Mouse (Mus musculus): Measurements from ENCODE around the gene Gm20431. TPM values are rescaled to one million over a fixed set of nuclear protein-coding genes. Genes with fewer than 3 reads are reported as not detected.

The Gm20431 gene
- polyA plus RNA-seq, 1 experiment from 2014 or later = 8.8 TPM

DNA sequence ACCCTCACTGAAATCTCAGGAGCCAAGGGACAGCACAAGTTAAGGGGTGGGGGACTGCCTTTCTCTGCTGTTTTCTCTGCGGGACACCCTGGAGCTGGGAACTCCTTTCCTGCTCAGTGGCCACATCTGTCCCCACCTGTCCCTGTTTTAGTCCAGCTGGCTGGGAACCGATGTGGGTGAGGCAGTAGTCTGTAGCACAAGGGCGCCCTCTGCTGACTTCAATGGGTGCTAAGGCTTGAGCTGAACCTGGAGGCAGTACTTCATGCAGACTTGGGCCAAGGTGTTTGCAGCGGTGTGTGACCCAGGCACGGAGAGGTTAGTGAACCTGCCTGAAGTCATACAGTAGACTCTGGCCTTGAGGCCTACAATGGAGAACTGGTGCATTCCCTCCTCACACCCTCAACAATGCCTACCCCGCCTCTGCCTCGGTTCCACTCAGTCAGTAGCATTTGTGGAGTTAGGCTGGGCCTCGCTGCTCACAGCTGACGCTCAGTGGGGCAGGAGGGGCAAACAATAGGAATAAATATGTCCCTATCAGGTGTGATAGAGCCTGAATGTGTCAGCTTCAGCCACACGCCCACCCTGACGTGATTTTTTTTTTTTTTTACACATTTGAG lies 56.0 kb downstream of the Gm20431 start:
- WGBS = 22% methylated on average over 11 of the region's 11 CpGs
- H3K4me1 ChIP-seq (replicated peaks; ENCODE audit: control insufficient read depth, insufficient read depth, low read length) = no peaks in the 10 kb centered on the region

GRCm38 (mm10) chr2:167602978-167603377 lies 58.3 kb downstream of the Gm20431 start:
- no peak overlapping the region for H3K4me2 ChIP-seq (replicated peaks; ENCODE audit: low read depth)
- WGBS = 62% methylated on average over 5 of the region's 5 CpGs
- peak; percentile 65 for TF ChIP-seq CTCF (IDR thresholded peaks at IDR 0.05; ENCODE audit: low read depth)
- no peaks in the 10 kb centered on the region for H3K4me1 ChIP-seq (replicated peaks; ENCODE audit: control insufficient read depth, insufficient read depth, low read length)
- H3K36me3 ChIP-seq (ENCODE audit: control insufficient read depth, insufficient read depth) = 0 out of 2 replicates have a peak, but pooled peaks cover 7% of the 10 kb centered on the region
- no peak overlapping the region for H3K9ac ChIP-seq (ENCODE audit: low read depth, low read length)
- H3K4me3 ChIP-seq (ENCODE audit: low read depth, low read length) = no peak overlapping the region
- no peaks in the 10 kb centered on the region for H3K9me3 ChIP-seq (ENCODE audit: control insufficient read depth)
- H3K27me3 ChIP-seq (replicated peaks; ENCODE audit: control insufficient read depth, insufficient read depth, low read length) = no peaks in the 10 kb centered on the region
- no peak overlapping the region for H3K27ac ChIP-seq (ENCODE audit: low read depth, low read length)
- ATAC-seq = no peak

More for the DNA sequence above, 56.0 kb downstream of the Gm20431 start:
- Histone ChIP-seq H3K27me3 (replicated peaks; ENCODE audit: control insufficient read depth, insufficient read depth, low read length) (no peaks in the 10 kb centered on the region), H3K9ac (ENCODE audit: low read depth, low read length) (no peak overlapping the region), H3K4me3 (ENCODE audit: low read depth, low read length) (no peak overlapping the region), H3K36me3 (ENCODE audit: control insufficient read depth, insufficient read depth) (peaks cover 20% of the 10 kb centered on the region), H3K4me2 (replicated peaks; ENCODE audit: low read depth) (no peak overlapping the region), H3K9me3 (ENCODE audit: control insufficient read depth) (no peaks in the 10 kb centered on the region), H3K27ac (ENCODE audit: low read depth, low read length) (no peak overlapping the region)
- peak; percentile 99 for TF ChIP-seq CTCF (IDR thresholded peaks at IDR 0.05; ENCODE audit: low read depth)
- peak; percentile 75 for ATAC-seq

GRCm38 (mm10) chr2:167602364-167602763 lies 58.9 kb downstream of the Gm20431 start:
- no peak overlapping the region for H3K4me3 ChIP-seq (ENCODE audit: low read depth, low read length)
- no peak overlapping the region for H3K4me2 ChIP-seq (replicated peaks; ENCODE audit: low read depth)
- no peak overlapping the region for H3K9ac ChIP-seq (ENCODE audit: low read depth, low read length)
- 82% methylated on average over 2 of the region's 2 CpGs for WGBS
- H3K9me3 ChIP-seq (ENCODE audit: control insufficient read depth) = no peaks in the 10 kb centered on the region
- no peaks in the 10 kb centered on the region for H3K27me3 ChIP-seq (replicated peaks; ENCODE audit: control insufficient read depth, insufficient read depth, low read length)
- H3K27ac ChIP-seq (ENCODE audit: low read depth, low read length) = no peak overlapping the region
- 0 out of 2 replicates have a peak, but pooled peaks cover 5% of the 10 kb centered on the region for H3K36me3 ChIP-seq (ENCODE audit: control insufficient read depth, insufficient read depth)
- TF ChIP-seq CTCF (IDR thresholded peaks at IDR 0.05; ENCODE audit: low read depth) = no peak
- ATAC-seq = no peak
- no peaks in the 10 kb centered on the region for H3K4me1 ChIP-seq (replicated peaks; ENCODE audit: control insufficient read depth, insufficient read depth, low read length)

- 75% methylated on average over 8 of the region's 8 CpGs for WGBS
- Histone ChIP-seq H3K9me3 (ENCODE audit: control insufficient read depth) (no peaks in the 10 kb centered on the region), H3K4me2 (replicated peaks; ENCODE audit: low read depth) (no peak overlapping the region), H3K27me3 (replicated peaks; ENCODE audit: control insufficient read depth, insufficient read depth, low read length) (peaks cover 3% of the 10 kb centered on the region; the same call in 1 of the 2 replicates), H3K36me3 (ENCODE audit: control insufficient read depth, insufficient read depth) (no peaks in the 10 kb centered on the region), H3K4me1 (replicated peaks; ENCODE audit: control insufficient read depth, insufficient read depth, low read length) (no peaks in the 10 kb centered on the region), H3K4me3 (ENCODE audit: low read depth, low read length) (no peak overlapping the region), H3K9ac (ENCODE audit: low read depth, low read length) (no peak overlapping the region), H3K27ac (ENCODE audit: low read depth, low read length) (no peak overlapping the region)
- ATAC-seq = no peak
- no peak for TF ChIP-seq CTCF (IDR thresholded peaks at IDR 0.05; ENCODE audit: low read depth)
Observed at GRCm38 (mm10) chr2:167600481-167600995, 60.8 kb downstream of the Gm20431 start.

DNA sequence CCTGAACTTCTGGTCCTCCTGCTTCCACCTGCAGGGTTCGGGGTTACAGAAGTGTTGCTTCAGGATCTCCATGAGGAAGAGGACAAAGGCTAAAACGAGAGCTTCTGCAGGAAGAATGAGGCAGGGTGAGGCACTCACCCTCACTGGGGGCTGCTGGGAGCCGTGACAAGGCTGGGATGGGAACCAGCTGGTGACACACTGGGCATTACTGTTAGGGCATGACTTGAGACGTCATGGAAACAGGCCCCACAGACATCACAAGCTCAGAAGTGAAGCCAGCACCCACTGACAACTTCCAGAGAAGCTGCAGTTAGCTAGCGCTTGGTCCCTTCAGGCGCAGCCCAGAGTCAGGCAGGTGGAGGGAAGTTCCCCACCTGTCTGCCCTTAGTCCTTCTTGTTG lies 61.4 kb downstream of the Gm20431 start:
- H3K27ac ChIP-seq (ENCODE audit: low read depth, low read length) = no peak overlapping the region
- no peak overlapping the region for H3K4me3 ChIP-seq (ENCODE audit: low read depth, low read length)
- no peaks in the 10 kb centered on the region for H3K9me3 ChIP-seq (ENCODE audit: control insufficient read depth)
- no peak for TF ChIP-seq CTCF (IDR thresholded peaks at IDR 0.05; ENCODE audit: low read depth)
- H3K4me2 ChIP-seq (replicated peaks; ENCODE audit: low read depth) = no peak overlapping the region
- 63% methylated on average over 6 of the region's 6 CpGs for WGBS
- H3K27me3 ChIP-seq (replicated peaks; ENCODE audit: control insufficient read depth, insufficient read depth, low read length) = peaks cover 3% of the 10 kb centered on the region; the same call in 1 of the 2 replicates
- no peaks in the 10 kb centered on the region for H3K4me1 ChIP-seq (replicated peaks; ENCODE audit: control insufficient read depth, insufficient read depth, low read length)
- H3K36me3 ChIP-seq (ENCODE audit: control insufficient read depth, insufficient read depth) = no peaks in the 10 kb centered on the region
- H3K9ac ChIP-seq (ENCODE audit: low read depth, low read length) = no peak overlapping the region
- ATAC-seq = no peak

- no peak for ATAC-seq
- H3K27ac ChIP-seq (ENCODE audit: low read depth, low read length) = no peak overlapping the region
- no peak for TF ChIP-seq CTCF (IDR thresholded peaks at IDR 0.05; ENCODE audit: low read depth)
- H3K4me2 ChIP-seq (replicated peaks; ENCODE audit: low read depth) = no peak overlapping the region
- WGBS = 90% methylated on average over 5 of the region's 5 CpGs
- H3K27me3 ChIP-seq (replicated peaks; ENCODE audit: control insufficient read depth, insufficient read depth, low read length) = peaks cover 3% of the 10 kb centered on the region; the same call in 1 of the 2 replicates
- no peaks in the 10 kb centered on the region for H3K36me3 ChIP-seq (ENCODE audit: control insufficient read depth, insufficient read depth)
- H3K9me3 ChIP-seq (ENCODE audit: control insufficient read depth) = no peaks in the 10 kb centered on the region
- no peak overlapping the region for H3K9ac ChIP-seq (ENCODE audit: low read depth, low read length)
- no peaks in the 10 kb centered on the region for H3K4me1 ChIP-seq (replicated peaks; ENCODE audit: control insufficient read depth, insufficient read depth, low read length)
- H3K4me3 ChIP-seq (ENCODE audit: low read depth, low read length) = no peak overlapping the region
Observed at GRCm38 (mm10) chr2:167599195-167599594, 62.1 kb downstream of the Gm20431 start.
